Mouse (Mus musculus): Measurements from ENCODE around the gene Cdkn1a.

The Cdkn1a gene

DNA sequence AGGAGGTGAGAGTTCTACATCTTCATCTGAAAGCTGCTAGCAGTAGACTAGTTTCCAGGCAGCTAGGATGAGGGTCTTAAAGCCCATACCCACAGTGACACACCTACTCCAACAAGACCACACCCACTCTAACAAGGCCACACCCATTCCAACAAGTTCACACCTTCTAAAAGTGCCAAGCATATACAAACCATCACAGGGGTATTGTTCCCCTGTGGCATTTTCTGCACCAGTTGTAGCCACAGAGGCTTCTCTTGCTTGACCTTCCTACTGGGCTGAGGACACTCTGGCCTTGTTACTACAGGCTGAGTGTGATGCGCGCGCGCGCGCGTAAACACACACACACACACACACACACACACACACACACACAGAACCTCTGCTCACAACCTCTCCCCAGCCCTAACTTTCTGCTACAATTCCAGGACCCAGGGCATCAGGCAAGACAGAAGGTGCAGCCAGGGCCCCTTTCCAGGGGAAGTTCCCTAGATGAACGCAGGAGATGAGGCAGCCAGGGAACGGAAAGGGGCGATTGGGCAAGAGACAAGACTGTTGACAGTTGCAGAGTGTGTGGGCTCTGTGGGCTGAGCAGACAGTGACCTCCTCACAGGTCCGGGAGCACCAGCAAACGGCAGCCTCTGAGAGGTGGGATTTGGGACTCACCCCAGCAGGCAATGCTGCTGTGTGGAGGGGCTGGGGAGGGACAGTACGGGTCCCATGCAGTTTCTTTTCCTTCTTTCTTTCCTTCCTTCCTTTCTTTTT, 23.0 kb downstream of the Cdkn1a start, which contains the start of gene Rab44:
Rab44 (plus strand) TSS at position 555 of the 762 bp plus-strand sequence.
- peak in 1 of 2 experiments; percentile 16 for DNase-seq (ENCODE audit: inconsistent age in 2 of 2, low spot score in 1 of 2)

DNA sequence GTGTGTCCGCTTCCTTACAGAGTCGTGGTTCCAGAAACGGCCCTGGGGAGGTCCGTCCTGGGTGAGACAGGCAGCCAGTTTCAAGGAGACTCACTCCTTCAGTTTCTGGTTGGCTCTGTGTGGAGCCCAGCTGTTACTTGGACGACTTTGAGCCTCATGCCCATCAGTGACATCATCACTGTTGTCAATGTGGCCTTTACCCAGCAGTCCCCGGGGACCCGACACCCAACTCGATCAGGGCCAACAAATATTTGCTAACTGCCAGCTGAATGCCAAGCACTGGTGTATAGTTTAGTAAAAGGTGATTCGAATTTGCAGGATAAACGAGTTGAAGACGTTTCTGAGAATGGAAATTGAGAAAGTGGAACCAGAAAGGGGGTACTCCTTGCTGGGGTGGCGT, 25.2 kb downstream of the Cdkn1a start:
- peak in 1 of 2 experiments; percentile 29 for DNase-seq (ENCODE audit: inconsistent age in 2 of 2, low spot score in 1 of 2)

DNA sequence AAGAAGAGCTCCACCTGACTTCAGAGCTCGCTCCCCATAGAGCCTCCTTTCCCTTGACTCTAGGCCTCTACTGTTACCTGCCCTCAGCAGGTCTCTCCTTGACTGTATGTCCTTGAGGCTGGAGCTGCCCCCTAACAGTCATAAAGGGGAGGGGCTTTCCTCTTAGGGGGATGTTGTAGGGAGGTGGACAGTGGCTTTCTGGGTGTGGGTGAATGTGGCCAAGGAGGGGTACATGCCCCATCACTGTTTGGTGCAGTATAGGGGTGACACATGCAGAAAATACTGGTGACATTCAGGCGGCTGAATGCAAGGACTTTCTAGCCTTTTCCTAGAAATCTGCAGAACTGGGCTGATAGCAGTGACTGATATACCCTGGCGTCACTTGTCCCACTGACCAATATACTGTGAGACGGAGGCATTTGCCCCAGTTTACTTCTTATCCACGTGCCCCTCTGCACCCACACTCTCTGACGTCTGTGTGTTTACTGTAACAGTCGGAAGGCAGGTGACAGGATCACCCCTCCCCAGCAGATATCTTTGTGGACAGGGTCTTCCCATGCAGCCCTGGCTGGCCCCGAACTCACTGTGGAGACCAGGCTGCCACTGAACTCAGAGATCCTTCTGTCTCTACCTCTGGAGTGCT, 26.4 kb downstream of the Cdkn1a start:
- peak in 1 of 2 experiments; percentile 16 for DNase-seq (ENCODE audit: inconsistent age in 2 of 2, low spot score in 1 of 2)

DNA sequence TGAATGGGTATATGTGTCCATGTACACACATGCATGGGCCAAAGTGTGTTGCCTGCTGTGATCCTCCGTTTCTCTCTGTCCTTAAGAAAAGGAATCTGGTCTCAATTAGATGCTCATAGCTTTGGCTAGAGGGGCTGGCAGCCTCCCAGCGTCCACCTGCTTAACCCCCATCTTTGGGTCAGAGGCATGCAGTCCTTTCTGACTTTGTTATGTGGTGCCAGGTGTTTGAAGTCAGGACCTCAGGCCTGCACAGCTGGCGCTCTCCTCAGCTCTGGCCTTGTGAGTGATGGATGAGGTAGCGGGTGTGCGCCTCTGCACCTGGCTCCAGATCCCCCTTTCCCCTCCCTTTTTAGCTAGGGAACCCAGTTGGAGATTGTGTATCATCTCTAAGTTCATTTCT, 27.3 kb downstream of the Cdkn1a start:
- peak in 1 of 2 experiments; percentile 14 for DNase-seq (ENCODE audit: inconsistent age in 2 of 2, low spot score in 1 of 2)

DNA sequence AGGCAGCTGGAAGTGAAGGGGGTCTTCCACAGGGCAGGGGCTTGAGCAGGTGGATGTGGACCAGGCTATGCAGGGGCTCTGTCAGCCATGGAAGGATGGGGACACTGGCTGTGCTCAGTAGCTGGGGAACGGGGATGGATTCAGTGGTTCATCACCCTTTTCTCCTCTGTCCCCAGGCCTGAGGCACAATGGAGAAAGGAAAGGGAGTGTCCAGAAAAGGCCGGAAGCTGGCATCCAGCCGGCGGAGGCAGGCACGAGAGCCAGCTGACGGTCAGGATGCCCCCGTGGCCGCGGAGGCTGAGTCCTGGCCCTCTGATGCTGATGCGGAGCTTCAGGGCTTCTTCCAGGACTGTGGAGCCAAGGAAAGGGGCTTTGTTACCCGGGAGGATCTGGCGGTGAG, 29.9 kb downstream of the Cdkn1a start:
- peak in 1 of 2 experiments; percentile 42 for DNase-seq (ENCODE audit: inconsistent age in 2 of 2, low spot score in 1 of 2)

DNA sequence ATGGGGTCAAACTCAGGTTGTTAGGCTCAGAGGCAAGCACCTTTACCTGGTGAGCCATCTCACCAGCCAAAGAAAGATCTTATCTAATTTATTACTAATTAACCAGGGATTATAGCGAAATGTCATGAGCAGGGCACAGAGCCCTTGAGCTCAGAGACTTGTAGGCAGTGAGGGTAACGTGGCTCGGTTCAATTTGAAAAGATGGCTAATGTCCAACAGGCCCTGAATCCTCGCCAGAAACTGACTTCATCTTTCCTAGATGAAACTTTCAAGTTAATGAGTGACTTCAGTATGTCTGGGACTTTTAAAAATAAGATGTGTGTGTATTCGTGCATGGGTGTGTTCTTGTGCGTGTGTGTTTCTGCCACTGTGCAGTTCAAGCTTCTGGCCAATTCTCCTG, 32.0 kb downstream of the Cdkn1a start:
- DNase-seq (ENCODE audit: inconsistent age in 2 of 2, low spot score in 1 of 2), result peak; percentile 68 to 91

DNA sequence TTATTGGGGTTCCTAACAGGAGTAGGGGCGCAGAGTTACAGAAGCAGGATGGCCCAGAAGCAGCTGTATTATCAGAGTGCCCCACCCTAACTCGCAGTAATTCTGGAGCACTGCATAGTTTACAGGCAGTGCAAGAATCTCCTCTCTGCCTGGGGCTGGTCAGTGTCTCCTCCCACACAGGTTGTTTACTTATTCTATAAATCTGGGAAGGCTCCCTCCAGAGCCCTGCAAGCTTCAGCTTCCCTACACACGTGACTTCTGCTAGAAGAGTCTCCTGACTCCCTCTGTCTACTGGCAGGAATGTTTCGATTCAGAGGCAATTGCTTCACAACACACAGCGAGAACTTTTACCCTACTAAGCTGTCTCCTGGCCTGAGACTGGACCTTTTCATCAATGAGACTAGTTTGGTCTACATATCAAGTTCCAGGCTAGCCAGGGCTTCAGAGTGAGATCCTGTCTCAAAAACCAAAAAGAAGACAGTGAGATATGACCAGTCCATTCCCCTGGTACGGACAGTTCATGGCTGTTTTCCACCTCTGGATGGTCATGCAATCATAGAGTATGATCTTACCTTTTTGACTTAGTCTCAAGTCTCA, 32.9 kb downstream of the Cdkn1a start:
- DNase-seq (ENCODE audit: inconsistent age in 2 of 2, low spot score in 1 of 2), result peak in 1 of 2 experiments; percentile 15

DNA sequence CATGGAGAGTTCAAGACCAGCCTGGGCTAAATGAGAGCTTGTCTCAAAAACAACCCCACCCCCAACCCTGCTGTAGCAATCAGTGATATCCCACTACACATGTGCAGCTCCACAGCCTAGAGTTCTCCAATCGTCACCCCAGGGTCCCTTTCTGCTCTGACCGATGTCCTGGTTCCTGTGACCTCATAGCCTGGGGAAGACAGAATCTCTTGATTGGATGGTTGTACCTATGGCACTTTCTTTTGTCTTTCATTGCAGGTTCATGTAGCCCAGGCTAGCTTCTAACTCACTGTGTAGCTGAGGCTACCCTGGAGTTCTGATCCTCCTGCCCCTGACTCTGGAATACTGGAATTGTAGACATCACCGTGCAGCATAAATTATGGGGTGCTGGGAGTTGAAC, 35.8 kb downstream of the Cdkn1a start:
- DNase-seq (ENCODE audit: inconsistent age in 2 of 2, low spot score in 1 of 2), result peak in 1 of 2 experiments; percentile 12

DNA sequence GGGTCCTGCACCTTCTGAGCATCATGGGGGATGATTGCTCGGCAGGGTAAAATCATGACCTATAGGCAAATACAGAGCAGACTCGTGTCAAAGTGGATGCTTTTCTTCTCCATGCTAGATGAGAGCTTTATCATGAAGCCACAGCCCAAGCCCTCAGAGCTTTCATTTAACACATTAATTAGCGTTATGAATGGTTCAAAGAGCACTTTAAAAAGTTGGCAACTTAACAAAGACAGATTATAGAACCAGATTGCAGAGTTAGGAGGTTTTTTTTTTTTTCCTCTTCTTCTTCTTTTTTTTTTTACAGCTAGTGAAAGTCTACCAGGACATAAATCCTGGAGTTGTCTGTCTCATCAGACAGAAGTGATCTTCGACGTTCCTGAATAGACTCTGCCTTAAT, 38.6 kb downstream of the Cdkn1a start:
- no peak for DNase-seq (ENCODE audit: inconsistent age in 2 of 2, low spot score in 1 of 2)

DNA sequence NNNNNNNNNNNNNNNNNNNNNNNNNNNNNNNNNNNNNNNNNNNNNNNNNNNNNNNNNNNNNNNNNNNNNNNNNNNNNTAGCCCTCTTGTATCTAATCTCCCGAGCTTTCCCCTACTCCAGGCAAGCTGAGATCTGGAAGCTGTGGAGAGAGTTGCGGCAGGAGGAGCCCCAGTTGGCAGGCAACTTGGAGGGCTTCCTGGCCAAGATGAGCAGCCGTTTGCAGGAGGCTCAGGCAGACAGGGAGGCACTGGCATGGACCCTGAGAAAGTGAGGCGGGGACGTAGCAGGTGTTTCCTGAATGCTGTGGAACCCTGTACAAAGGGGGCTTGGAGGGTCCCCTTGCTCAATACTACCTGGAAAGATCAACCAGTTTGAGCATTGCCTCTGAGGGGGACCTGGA, 44.3 kb downstream of the Cdkn1a start:
- DNase-seq (ENCODE audit: inconsistent age in 2 of 2, low spot score in 1 of 2), result no peak

DNA sequence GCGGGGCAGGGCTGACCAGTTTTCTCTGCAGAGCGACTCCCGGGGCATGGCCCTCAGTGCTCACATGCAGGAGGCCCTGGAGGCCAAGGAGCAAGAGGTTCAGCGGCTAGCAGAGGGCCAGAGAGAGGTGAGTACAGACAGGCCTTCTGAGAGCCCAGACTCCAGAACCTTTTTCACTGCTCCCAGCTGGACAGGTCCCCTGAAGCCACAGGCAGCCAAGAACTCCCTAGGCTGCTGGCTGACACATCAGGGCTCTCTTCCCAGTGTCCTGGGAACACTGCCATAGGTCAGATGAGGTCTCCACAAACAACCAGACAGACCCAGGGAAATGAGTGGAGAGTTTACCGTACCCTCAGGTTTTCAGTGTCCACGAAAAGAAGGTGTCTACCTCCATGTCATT, 45.5 kb downstream of the Cdkn1a start:
- peak; percentile 80 to 86 for DNase-seq (ENCODE audit: inconsistent age in 2 of 2, low spot score in 1 of 2)

DNA sequence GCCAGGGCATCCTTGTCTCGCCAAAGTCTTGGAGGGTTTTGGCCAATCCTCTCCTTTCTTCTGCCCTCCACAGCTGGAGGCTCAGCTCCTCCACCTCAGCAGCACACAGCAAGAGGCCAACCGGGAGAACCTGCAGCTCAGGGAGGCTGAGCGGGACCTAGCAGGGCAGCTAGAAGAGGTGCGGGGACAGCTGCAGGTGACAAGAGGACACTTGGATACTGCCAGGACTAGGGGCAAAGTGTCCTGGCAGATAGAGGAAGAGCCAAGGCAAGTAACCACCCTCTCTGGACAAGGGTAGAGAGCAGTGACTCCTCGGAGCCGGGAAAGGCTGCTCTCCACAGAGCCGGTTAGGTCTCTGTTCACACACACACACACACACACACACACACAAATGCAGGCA, 47.1 kb downstream of the Cdkn1a start:
- no peak for DNase-seq (ENCODE audit: inconsistent age in 2 of 2, low spot score in 1 of 2)

DNA sequence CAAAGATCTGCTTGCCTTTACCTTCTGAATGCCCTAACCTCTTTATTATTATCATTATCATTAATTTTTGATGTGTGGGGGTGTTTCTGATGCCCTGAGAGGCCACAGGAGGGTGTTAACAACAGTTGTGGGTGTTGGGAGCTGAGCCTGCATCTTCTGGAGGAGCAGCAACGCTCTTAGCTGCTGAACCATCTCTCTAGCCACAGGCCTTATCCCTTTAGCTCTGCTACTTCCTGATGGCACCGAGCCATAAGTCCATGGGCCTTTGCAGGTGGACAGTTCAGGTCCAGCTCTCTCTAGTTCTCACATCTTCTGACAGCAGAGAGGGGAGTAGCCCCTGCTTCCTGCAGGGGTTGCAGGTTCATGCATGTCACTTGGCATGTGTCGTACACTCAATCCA, 50.8 kb downstream of the Cdkn1a start:
- DNase-seq (ENCODE audit: inconsistent age in 2 of 2, low spot score in 1 of 2), result no peak

DNA sequence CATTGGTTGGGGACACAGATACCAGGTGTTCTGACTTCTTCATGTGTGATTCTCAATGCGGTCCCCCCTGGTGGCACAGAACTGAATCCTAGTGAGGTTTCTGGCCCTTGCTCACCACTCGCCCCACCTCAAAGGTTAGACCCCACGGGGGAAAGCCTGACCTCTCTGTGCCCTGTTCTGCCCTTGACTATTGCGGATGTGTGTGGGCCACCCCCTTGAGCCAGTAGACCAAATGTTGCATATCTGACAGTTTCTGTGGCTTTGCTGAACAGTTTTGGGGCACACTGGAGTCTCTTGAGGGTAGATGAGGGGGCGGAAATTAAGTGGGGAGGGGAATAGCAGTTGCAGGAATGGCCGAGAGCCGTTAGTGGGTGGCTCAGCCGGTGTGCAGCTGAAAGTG, 52.5 kb downstream of the Cdkn1a start:
- DNase-seq (ENCODE audit: inconsistent age in 2 of 2, low spot score in 1 of 2), result no peak

DNA sequence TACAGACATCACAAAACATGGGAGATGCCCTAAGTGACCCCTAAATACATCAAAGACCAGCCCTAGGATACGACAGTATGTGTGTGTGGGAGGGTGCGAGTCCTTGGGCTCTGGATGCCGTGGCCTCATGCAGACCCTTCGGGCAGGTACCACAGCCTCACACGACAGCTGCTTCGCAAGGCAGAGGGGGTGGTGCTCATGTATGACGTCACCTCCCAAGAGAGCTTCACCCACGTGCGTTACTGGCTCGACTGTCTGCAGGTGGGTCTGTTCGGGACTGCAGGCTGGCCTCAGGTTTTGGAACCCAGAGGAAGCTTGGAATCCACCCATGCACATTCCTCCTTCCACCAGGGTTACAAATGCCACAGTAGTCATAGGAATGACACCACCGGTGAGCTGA, 54.3 kb downstream of the Cdkn1a start:
- no peak for DNase-seq (ENCODE audit: inconsistent age in 2 of 2, low spot score in 1 of 2)

DNA sequence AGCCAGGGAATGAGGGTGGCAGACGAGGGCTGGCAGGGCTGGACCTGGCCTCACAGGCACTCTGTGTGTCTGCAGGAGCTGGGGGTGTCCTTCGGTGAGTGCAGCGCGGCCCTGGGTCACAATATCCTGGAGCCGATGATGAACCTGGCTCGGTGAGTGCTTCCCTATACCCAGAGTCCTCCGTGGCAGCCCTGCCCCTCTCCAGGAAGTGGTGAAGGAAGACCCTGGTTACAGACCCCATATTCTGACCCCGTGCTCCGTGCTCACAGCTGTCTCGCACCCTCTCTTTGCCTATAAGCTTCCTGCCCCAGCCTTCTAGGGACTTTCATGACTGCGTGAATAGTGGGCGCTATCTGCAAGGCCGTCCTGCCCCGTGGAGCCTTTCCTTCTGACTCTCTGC, 56.5 kb downstream of the Cdkn1a start:
- no peak for DNase-seq (ENCODE audit: inconsistent age in 2 of 2, low spot score in 1 of 2)

DNA sequence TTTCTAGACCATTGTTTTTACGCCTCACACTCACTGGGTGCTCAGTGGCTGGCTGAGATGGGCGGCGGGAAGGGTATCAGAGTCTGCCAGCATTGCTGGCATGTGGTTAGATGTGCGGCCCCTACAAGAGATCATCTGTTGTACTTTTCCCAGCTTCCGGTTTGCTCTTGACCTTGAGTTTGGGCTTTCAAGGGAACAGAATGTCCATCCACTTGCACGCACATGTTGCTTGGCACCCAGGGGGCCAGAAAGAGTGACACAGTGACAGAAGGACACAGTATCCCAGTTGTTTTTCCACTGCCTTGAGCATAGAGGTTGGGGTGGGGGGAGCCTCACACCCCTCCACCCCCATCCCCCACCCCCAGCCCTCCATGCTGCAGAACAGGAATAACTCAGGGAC, 57.0 kb downstream of the Cdkn1a start:
- peak in 1 of 2 experiments; percentile 68 for DNase-seq (ENCODE audit: inconsistent age in 2 of 2, low spot score in 1 of 2)

DNA sequence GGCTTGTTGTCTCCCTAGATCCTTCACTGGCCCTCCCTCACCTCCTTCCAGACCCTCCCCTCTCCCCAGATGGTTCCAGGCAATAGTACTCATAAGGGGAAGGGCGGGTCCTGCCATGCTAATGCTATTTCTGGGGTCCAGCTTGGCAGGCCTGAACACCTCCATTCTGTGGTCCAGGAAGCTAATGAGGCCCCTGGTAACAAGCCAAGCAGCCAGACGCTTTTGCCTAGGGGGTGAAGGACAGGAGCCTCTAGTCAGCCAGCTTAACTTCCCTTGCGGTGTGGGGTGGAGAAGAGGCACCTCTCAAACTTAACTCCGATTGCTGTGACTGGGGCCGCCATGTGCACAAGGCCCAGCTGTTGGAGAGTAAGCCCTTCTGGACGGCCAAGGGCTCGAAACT, 59.0 kb downstream of the Cdkn1a start:
- DNase-seq (ENCODE audit: inconsistent age in 2 of 2, low spot score in 1 of 2), result no peak
